Mouse (Mus musculus): ENCODE data around the gene Hes2.

Gene Hes2

DNA sequence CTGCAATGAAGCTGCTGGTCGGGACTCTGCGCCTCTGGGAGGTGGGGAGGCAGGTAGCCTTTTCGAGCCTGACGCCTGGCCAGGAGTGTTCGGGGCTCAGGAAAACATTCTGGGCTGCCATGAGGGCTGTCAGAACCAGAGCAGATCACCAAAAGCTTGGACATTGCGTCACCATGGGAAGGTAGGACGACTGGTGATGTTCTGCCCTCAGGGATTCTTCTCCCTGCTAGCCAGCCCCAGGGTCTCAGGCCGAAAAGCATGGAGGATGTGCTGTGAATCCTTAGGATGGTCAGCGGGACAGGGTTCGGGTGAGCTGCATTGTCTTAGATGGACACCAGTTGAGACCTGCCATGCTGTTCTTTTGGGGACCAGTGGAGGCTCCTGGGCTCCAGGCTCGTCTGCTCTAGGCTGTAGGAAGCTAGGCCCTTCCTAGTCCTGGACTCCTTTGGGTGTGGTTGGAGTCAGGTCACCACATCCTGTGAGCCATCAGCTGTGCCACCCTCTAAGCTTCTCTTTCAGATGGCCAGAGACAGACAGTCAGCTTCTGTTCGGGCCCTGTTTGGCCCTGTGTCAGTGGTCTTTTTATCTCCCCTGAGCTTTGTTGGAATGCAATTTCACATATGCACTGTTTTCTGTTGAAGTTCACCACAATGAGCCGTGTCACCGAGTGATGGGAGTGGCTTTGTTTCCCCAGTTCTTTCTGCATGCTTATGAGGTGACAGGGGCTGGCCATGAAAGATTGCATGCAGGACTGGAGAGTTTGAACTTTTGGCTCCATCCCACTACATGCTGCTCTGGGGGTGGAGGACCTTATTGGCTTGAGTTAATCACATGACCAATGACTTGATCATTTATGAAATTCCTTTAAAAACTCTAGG, 27.8 kb downstream of the Hes2 start:
- DNase-seq (ENCODE audit: low read depth): peak; percentile 65

- DNase-seq (ENCODE audit: low read depth): no peak
These were observed 28.5 kb downstream of the Hes2 start for GRCm38 (mm10) chr4:152187142-152187541.

DNA sequence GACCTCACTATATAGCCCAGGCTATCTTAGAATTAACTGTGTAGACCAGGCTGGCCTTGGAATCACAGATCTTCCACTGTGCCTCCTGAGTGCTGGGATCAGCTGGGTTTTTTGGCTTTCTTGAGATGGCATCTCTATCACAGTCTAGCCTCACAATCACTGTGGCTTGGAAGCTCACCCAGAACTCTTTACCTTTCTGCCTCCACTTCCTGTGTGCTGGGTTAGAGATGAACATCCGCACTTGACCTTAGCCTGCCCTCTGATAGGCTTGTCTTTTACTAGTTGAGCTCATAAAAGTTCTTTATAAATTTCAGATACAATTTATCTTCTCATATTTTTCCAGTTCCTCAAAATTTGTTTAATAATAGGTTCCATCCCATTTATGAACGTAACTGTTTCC, 30.0 kb downstream of the Hes2 start:
- DNase-seq (ENCODE audit: low read depth): no peak

GRCm38 (mm10) chr4:152189071-152189470, 30.4 kb downstream of the Hes2 start:
- no peak for DNase-seq (ENCODE audit: low read depth)

DNA sequence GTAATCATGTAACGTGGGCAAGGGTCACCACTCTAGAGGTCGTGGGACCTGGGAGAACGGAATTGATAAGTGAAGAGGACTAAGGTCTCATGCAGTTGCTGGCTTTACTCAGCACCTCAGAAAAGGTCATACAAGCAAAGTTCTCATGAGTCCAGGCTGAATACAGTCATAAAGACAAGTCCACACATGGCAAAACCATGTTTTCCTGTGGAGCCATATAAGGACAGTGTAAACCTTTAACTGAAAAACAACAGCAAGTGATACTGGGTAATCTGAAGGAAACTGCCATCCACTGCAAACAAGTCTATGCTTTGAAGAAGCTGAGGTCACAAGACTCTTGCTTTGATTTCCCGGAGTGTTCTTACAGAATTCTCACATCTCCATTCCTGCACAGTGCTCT, 31.0 kb downstream of the Hes2 start:
- no peak for DNase-seq (ENCODE audit: low read depth)

DNA sequence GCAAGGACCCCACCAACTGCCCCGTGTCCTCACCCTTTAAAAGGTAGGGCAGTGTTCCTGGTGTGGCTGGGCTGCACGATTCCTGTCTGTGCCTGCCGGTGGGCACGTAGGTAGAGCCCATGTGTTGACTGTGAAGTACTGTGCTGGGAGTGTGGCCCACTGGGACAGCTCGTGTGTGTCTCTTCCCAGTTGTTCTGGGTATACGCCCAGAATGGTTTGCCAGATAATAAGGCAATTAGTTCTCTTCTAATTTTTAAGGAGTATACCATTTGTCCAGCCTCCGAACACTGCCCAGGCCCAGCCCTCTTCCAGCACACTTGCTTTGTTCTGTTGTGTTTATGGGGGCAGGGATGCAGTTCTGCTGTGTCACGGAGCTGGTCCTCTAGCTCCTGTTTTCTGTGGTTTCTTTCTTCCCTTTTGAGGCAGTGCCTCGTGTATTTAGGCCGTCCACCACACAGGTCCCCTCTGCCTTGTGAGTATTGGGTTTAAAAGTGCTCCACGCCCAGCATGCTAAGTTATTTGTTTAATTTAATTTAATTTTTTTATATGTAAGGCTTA, 31.5 kb downstream of the Hes2 start:
- DNase-seq (ENCODE audit: low read depth): no peak

DNA sequence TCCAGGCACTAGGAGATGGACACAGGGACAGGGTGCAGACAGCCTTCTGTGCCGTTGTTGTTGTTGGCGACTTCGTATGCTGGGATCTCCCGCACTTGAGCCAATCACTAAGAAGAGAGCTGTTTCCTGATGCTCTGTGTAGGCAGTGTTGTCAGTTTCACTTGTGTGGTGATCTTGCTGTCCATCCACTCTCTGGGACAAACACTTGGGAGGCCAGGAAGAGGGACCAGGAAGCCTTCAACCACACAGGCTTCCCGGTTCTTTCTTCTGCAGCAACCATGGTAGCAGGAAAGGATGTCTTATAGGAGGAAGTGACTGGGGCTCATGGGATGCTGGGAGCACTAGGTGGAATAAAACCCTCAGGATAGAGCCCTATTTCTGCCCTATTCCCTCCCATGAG, 32.0 kb downstream of the Hes2 start:
- no peak for DNase-seq (ENCODE audit: low read depth)

- no peak for DNase-seq (ENCODE audit: low read depth)
These were observed 33.9 kb downstream of the Hes2 start for GRCm38 (mm10) chr4:152192569-152192968.

- DNase-seq (ENCODE audit: low read depth): no peak
These were observed 36.0 kb downstream of the Hes2 start for GRCm38 (mm10) chr4:152194476-152195175.

GRCm38 (mm10) chr4:152196276-152196675, 37.6 kb downstream of the Hes2 start:
- no peak for DNase-seq (ENCODE audit: low read depth)

DNA sequence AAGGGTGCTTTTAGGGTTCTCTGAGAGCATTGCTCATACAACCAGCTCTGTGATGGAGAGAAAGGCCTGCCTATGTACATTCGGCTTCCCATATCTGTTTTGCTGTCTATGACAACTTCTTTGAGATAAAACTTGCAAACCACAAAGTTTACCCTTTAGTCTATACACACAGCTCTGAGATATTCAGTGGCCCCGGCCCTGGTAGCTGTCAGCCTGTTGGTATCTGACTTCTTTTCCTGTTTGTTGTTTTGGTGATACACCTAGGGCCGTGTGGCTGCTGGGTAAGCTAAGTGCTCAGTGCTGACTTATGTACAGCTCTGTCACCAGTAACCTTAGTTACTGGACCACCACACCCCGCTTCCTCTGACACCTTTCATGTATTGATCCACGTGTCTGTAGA, 38.9 kb downstream of the Hes2 start:
- no peak for DNase-seq (ENCODE audit: low read depth)

DNA sequence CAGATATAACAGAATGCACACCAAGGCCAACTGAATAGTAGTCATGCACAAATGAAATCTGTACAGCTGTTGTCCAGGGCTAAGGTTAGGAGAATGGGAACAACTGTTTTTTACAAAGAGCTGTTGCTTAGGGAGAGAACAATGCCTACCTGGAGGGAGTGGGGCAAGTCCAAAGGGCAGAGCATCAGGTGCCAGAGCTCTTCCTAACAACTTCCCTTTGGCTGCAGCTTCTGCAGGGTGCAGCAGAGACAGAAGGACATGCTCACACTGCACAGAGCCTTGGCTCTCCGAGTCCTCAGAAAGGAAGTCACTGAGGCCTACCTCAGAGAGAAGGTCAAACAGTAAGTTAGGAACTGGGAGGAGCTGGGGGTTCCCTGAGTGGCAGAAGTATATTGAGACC, 41.0 kb downstream of the Hes2 start:
- DNase-seq (ENCODE audit: low read depth): no peak

DNA sequence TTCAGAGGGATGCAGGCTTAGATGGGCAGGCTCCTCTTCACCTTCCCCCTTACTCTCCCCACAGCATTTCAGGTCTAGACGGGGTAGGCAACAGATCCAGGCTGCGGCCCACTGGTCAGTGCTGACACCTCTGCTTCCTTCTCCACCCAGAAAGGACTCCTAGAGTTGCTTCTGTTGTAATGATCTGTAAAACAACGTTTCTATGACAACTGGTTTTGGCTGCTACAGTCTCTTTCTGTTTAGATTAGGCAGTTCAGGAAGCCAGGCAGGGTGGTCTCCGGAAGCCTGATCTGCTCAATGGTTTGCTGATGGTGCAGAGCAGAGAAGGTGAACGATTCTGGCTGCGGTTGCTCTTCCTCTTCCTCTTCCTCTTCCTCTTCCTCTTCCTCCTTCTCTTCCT, 42.8 kb downstream of the Hes2 start:
- no peak for DNase-seq (ENCODE audit: low read depth)

GRCm38 (mm10) chr4:152202418-152202817, 43.8 kb downstream of the Hes2 start:
- no peak for DNase-seq (ENCODE audit: low read depth)

- no peak for DNase-seq (ENCODE audit: low read depth)
These were observed 44.2 kb downstream of the Hes2 start for GRCm38 (mm10) chr4:152202905-152203304.

DNA sequence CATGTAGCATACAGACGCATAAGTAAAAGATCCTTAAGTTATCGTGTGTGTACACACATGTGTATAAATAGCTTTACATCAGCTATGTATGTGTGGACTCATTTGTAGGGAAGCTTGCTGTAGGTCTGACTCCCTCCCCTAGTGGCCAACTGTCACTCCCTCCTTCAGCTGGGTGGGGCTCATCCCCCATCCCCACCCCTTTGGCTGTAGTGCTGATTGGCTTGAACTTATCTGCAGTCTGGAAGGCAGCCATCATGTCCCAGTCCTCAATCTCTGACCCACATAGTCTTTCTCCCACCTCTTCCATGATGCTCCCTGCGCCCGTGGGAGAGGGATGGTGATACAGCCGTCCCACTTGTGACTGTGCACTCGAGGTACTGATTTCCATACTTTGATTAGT, 46.0 kb downstream of the Hes2 start:
- DNase-seq (ENCODE audit: low read depth): no peak

DNA sequence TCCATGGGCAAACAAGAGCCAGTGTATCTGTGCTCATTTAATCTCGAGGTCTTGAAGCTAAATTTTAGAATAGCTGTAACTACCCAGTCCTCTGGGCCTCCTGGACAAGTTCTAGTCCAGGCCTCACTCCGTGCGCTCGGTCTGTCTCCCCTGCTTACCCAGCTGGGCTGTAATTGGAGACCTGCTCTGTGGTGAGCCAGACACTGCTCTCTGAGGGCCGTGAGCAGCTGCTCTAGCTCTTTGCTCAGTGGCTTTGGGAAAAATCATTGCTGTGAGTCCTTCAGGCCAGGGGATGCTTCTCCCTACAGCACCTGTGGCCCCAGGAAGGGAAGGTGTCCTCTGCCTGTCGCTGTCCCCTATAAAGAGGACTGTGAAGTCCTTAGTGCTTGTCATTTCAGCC, 47.5 kb downstream of the Hes2 start:
- no peak for DNase-seq (ENCODE audit: low read depth)

DNA sequence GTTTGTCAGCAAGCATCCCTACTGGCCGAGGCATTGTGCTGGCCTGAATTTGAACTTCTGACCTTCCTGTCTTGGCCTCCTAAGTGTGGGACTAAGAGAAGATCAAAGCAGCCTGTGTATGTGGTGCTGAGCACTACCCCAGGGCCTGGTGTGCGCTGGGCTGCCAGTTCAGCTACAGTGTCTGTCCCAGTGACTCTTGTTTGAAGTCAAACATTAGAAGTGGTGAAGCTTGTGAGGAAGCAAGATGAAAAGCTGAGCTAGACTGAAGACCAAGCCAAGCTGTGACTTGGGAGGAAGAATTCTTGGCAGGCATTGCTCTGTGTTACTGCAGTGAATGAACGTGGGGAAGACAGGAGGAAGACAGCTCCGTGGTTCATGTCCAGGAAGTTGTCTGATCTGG, 51.0 kb downstream of the Hes2 start:
- no peak for DNase-seq (ENCODE audit: low read depth)

Data from fibroblast of lung, adult 2 months (primary cell).